Mouse (Mus musculus): ENCODE measurements around the gene Tmem214. TPM values are rescaled to one million over a fixed set of nuclear protein-coding genes. Genes with fewer than 3 reads are reported as not detected.
A peak's percentile ranks its signal among the peaks of the same experiment; 100 is the strongest.

The Tmem214 gene
- polyA plus RNA-seq, 1 experiment from 2014 or later = 63.3 TPM

DNA sequence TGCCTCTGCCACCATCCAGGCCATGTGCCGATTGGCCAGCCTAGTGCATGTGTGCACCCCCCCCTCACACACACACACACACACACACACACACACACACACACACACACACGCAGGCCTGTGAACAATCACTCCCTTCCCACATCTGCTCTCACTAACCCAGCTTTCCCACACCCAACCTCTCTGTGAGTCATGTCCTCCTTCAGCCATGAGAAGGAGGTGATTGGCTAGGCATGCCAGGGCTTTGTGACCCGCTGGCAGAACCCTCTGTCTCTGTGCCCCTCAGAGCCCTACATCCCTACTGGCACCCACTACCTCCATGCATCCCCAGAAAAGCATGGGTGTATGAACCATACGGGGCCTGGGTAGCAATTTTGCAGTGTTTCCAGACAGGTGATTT, 14.3 kb upstream of the Tmem214 start:
- H3K27me3 ChIP-seq (ENCODE audit: low read depth, poor library complexity, severe bottlenecking) = no peaks in the 10 kb centered on the region
- peaks cover 9% of the 10 kb centered on the region for H3K4me1 ChIP-seq
- no peaks in the 10 kb centered on the region for H3K36me3 ChIP-seq
- peak overlapping the region; percentile 57; the same call in 1 of the 2 replicates for H3K27ac ChIP-seq (replicated peaks)
- 96% methylated on average over 4 of the region's 4 CpGs for WGBS
- H3K4me3 ChIP-seq = no peak overlapping the region
- DNase-seq (ENCODE audit: low spot score) = no peak
- no peaks in the 10 kb centered on the region for H3K9me3 ChIP-seq (replicated peaks)

DNA sequence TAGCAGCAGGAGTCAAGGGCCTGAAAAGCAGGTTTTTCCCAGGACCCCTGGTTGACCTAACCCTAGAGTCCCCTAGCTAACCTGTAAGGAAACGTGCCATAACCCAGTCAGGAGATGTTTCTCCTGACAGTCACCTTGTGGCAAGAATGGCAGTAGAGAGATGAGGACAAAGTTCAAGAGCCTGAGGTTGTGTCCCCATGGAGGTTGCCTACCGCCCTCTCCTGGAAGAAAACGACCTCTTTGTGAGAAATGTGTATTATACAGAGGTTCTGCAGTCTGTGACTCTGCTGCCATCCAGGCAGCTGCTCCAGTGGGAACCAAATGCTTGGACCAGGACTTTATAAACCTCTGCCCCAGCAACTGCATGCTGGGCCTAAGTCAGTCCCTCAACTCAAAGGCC, 12.1 kb upstream of the Tmem214 start:
- DNase-seq (ENCODE audit: low spot score) = no peak
- WGBS = 64% methylated on average over 3 of the region's 3 CpGs
- Histone ChIP-seq H3K36me3 (no peaks in the 10 kb centered on the region), H3K27ac (replicated peaks) (no peak overlapping the region), H3K4me1 (peaks cover 2% of the 10 kb centered on the region), H3K27me3 (ENCODE audit: low read depth, poor library complexity, severe bottlenecking) (no peaks in the 10 kb centered on the region), H3K4me3 (no peak overlapping the region), H3K9me3 (replicated peaks) (0 out of 2 replicates have a peak, but pooled peaks cover 6% of the 10 kb centered on the region)

DNA sequence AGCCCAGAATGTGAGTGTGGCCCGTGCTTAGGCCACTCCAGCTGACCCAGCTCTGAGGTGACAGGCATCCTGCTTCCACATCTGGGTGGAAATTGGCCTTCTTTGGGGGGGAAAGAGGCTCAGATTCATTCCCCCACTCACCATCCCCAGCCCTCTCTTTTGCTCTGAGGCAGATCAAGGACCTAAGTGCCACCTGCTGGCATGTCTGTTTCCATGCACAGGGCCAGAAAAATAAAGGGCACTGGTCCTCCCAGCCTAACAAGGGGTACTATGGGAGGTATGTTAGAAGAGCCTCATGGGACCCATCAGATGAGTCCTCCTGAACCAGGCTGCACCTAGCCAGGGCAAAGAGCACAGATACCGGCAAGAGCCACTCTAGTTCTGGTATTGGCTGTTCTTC, 11.7 kb upstream of the Tmem214 start:
- Histone ChIP-seq H3K4me3 (no peak overlapping the region), H3K4me1 (no peaks in the 10 kb centered on the region), H3K27me3 (ENCODE audit: low read depth, poor library complexity, severe bottlenecking) (no peaks in the 10 kb centered on the region), H3K27ac (replicated peaks) (no peak overlapping the region), H3K9me3 (replicated peaks) (0 out of 2 replicates have a peak, but pooled peaks cover 6% of the 10 kb centered on the region), H3K36me3 (no peaks in the 10 kb centered on the region)
- no peak for DNase-seq (ENCODE audit: low spot score)
- 84% methylated on average over 2 of the region's 2 CpGs for WGBS

DNA sequence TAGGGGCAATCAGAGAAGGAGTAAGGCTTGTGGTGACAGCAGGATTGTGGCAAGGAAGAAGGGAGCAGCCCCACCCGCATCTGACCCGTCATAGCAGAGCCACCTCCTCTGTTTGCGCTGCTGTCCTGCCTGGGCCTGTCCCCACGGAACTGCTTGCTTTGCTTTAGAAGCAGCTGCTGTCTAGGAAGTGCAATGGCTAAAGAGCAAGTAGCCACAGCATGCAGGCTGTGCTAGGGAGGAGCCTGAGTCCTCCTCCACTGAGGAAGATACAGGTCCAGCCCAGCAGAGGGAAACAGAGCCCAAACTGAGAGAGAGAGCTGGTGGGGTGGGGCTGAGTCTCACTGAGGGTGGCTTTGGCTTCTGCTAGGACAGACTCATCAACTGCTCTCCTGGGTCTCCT, 4.0 kb upstream of the Tmem214 start:
- no peak for DNase-seq (ENCODE audit: low spot score)
- Histone ChIP-seq H3K9me3 (replicated peaks) (0 out of 2 replicates have a peak, but pooled peaks cover 6% of the 10 kb centered on the region), H3K4me1 (0 out of 2 replicates have a peak, but pooled peaks cover under 1% of the 10 kb centered on the region), H3K27me3 (ENCODE audit: low read depth, poor library complexity, severe bottlenecking) (no peaks in the 10 kb centered on the region), H3K36me3 (peaks cover 51% of the 10 kb centered on the region), H3K27ac (replicated peaks) (0 out of 2 replicates have a peak overlapping the region, but pooled peaks have one; percentile 33), H3K4me3 (no peak overlapping the region)
- WGBS = 44% methylated on average over 4 of the region's 4 CpGs

DNA sequence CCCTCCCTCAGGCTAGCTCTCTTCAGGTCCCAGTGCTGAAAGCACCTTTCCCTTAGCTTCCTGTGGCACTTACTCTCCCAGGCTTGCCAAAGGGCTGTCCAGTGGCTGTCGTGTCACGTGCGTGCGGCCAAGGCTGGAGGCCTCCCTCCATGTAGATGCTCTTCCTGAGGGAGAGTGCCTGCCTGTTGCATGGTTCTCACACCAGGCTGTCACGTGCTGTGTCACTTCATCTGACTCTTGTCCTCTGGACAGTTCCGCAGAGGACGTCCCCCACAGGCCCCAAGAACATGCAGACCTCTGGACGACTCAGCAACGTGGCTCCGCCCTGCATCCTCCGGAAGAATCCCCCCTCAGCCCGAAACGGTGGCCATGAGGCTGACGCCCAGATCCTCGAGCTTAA, 3.5 kb upstream of the Tmem214 start:
- Histone ChIP-seq H3K36me3 (peaks cover 51% of the 10 kb centered on the region), H3K4me1 (peaks cover 6% of the 10 kb centered on the region; the same call in 1 of the 2 replicates), H3K27me3 (ENCODE audit: low read depth, poor library complexity, severe bottlenecking) (no peaks in the 10 kb centered on the region), H3K4me3 (no peak overlapping the region), H3K27ac (replicated peaks) (no peak overlapping the region), H3K9me3 (replicated peaks) (0 out of 2 replicates have a peak, but pooled peaks cover 6% of the 10 kb centered on the region)
- DNase-seq (ENCODE audit: low spot score) = no peak
- WGBS = 47% methylated on average over 15 of the region's 15 CpGs

DNA sequence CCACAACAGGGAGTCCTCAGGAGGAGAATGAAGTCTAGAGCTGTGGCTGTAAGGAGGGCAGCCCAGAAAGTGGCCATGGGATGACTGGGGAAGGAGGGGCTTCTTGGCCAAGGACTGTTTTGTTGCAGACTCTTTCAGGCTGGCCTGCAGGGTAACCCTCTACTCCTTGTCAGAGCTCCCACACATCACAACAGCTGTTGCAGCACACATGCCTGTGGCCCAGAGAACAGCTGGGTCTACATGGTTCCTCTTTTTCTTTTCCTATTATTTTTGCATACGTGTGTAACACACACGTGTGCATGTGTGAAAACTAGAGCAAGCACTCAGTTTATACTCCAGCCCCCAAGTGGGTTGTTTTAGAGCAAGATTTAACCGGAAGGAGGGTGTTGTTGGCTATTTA, 941 bp upstream of the Tmem214 start:
- H3K27ac ChIP-seq (replicated peaks) = no peak overlapping the region
- peaks cover 21% of the 10 kb centered on the region for H3K4me1 ChIP-seq
- 90% methylated on average over 3 of the region's 3 CpGs for WGBS
- peaks cover 63% of the 10 kb centered on the region for H3K36me3 ChIP-seq
- H3K27me3 ChIP-seq (ENCODE audit: low read depth, poor library complexity, severe bottlenecking) = no peaks in the 10 kb centered on the region
- no peaks in the 10 kb centered on the region for H3K9me3 ChIP-seq (replicated peaks)
- H3K4me3 ChIP-seq = no peak overlapping the region
- no peak for DNase-seq (ENCODE audit: low spot score)

DNA sequence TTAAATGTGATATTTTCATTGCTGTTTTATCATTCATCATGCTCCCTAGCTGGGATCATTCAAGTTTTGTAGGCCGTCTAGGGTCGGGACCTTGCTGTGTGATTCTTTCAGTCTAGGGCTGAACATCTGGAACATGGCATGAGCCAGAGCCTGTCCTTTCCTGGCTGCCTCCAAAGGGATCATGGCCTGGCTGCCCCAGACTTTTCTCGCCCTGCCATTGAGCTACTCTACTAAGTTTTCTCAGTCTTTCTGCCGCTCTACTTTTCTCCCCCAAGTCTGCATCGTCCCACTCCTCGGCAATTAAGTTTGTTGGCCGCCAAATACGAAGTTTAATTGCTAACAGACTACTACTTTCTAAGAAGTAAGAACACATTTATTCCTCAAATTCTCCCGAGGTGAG, 1.2 kb downstream of the Tmem214 start:
- Histone ChIP-seq H3K4me3 (peak overlapping the region; percentile 86), H3K36me3 (peaks cover 69% of the 10 kb centered on the region), H3K4me1 (peaks cover 21% of the 10 kb centered on the region), H3K9me3 (replicated peaks) (no peaks in the 10 kb centered on the region), H3K27ac (replicated peaks) (peak overlapping the region; percentile 90), H3K27me3 (ENCODE audit: low read depth, poor library complexity, severe bottlenecking) (no peaks in the 10 kb centered on the region)
- 24% methylated on average over 9 of the region's 9 CpGs for WGBS
- DNase-seq (ENCODE audit: low spot score) = peak; percentile 45

DNA sequence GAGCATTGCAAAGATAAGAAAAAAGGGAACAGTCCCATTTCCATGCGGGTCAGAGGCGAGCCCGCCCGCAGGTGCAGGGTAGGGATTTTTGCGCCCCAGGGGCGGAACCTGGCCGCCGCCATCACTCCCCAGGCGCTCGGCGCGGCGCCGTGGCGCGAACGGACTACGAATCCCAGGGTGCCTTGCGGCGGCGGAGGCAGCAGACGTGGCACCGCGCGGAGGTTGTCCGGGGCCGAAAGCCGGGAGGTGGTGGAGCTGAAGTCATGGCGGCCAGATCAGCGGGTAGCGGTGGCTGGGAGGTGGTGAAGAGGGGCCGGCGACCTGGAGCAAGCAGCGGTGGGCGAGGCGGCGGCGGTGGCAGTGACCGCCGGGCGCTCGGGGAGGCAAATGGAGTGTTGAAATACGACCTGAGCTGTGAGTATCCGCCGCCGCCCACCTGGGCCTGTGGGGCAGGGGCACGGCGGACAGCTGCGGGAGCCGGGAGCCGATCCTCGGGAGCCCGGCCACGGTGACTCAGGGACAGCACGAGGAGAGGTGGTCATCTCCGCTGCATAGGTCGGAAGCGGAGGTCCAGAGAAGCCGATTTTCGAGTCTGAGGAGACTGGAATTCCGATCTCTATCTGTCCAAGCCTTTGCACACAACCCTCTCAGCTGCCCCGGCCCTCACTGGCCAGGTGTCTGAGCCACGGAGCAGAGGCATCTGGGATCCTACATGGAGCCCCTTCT, 1.8 kb downstream of the Tmem214 start:
- Histone ChIP-seq H3K9me3 (replicated peaks) (no peaks in the 10 kb centered on the region), H3K4me3 (peak overlapping the region; percentile 86), H3K27ac (replicated peaks) (peak overlapping the region; percentile 90), H3K27me3 (ENCODE audit: low read depth, poor library complexity, severe bottlenecking) (no peaks in the 10 kb centered on the region), H3K4me1 (peaks cover 21% of the 10 kb centered on the region), H3K36me3 (peaks cover 69% of the 10 kb centered on the region)
- DNase-seq (ENCODE audit: low spot score) = peak; percentile 89
- WGBS = under 1% methylated on average over 63 of the region's 63 CpGs

DNA sequence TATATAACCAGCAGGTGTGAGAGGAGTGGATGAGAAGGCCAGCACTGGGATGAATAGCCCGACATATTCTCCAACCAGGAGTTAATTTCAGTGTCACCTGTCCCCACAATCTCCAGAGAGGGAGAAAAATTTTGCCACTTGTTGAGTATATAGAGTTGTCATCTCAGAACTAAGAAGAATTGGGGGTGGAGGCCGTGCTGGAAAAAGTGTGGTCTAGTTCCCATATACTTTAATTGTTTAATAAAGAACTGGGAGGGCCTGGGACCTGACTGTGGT, 2.3 kb downstream of the Tmem214 start:
- peaks cover 69% of the 10 kb centered on the region for H3K36me3 ChIP-seq
- H3K4me1 ChIP-seq = peaks cover 21% of the 10 kb centered on the region
- H3K9me3 ChIP-seq (replicated peaks) = no peaks in the 10 kb centered on the region
- no peaks in the 10 kb centered on the region for H3K27me3 ChIP-seq (ENCODE audit: low read depth, poor library complexity, severe bottlenecking)
- H3K4me3 ChIP-seq = peak overlapping the region; percentile 86
- WGBS = 34% methylated on average over 2 of the region's 2 CpGs
- no peak for DNase-seq (ENCODE audit: low spot score)
- peak overlapping the region; percentile 90 for H3K27ac ChIP-seq (replicated peaks)

DNA sequence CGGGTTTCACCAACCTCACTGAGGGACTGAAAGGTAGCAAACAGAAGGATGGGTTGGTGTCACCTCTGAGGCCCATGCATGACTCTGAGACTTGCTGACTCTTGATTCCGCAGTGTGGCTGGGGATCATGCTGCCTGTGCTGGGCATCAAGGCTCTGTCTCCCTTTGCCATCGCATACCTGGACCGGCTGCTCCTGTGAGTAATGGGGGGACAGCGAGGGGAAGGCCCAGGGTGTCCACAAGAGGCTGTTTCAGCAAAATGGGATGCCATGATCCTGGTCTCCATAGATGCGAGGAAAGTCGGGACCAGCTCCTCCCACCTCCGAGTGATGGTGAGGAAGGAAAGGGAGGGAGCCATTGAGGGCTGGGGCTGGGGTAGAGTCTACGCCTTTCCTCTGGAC, 4.8 kb downstream of the Tmem214 start:
- no peak overlapping the region for H3K4me3 ChIP-seq
- no peak overlapping the region for H3K27ac ChIP-seq (replicated peaks)
- 94% methylated on average over 9 of the region's 9 CpGs for WGBS
- peaks cover 77% of the 10 kb centered on the region for H3K36me3 ChIP-seq
- H3K27me3 ChIP-seq (ENCODE audit: low read depth, poor library complexity, severe bottlenecking) = no peaks in the 10 kb centered on the region
- no peaks in the 10 kb centered on the region for H3K9me3 ChIP-seq (replicated peaks)
- DNase-seq (ENCODE audit: low spot score) = no peak
- peaks cover 21% of the 10 kb centered on the region for H3K4me1 ChIP-seq

DNA sequence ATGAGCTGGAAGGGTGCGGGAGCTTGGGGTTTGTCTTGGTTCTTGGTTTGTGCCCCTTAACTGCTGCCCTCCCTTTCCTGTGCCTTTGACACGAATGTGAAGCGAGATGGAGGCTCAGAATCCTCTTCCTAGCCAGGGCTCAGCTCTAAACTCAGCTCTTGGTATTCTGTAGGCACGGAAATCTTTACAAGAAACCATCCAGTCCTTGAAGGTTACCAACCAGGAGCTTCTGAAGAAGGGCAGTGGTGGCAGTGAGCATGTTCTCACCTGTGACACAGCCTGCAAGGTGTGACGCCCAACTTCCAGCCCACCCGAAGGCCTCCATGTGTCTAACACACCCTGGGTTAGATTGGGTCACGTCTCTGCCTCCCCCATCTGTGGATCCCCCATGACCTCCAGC, 6.6 kb downstream of the Tmem214 start:
- H3K4me1 ChIP-seq = peaks cover 17% of the 10 kb centered on the region
- WGBS = 93% methylated on average over 7 of the region's 7 CpGs
- H3K36me3 ChIP-seq = peaks cover 79% of the 10 kb centered on the region
- no peak for DNase-seq (ENCODE audit: low spot score)
- no peaks in the 10 kb centered on the region for H3K27me3 ChIP-seq (ENCODE audit: low read depth, poor library complexity, severe bottlenecking)
- H3K4me3 ChIP-seq = no peak overlapping the region
- no peaks in the 10 kb centered on the region for H3K9me3 ChIP-seq (replicated peaks)
- H3K27ac ChIP-seq (replicated peaks) = no peak overlapping the region

DNA sequence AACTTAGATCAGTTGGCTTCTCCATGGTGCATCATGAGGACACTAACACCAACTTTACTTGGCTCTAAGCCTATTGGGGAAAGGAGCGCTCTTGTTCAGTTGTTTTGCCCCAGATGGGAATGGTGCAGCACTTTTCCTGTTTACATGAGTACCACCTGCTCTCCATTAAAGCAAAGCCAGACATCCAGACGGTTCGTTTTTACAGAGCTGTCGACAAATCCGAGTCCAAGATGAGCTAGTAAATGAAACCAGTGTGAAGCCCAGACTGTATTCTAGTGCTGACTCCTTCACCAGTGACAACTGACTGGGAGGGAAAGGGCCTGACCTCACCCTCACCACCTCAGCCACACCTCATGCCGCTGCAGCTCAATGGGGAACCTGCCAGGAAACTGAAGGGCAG, 10.8 kb downstream of the Tmem214 start:
- DNase-seq (ENCODE audit: low spot score) = no peak
- Histone ChIP-seq H3K4me1 (0 out of 2 replicates have a peak, but pooled peaks cover 2% of the 10 kb centered on the region), H3K27me3 (ENCODE audit: low read depth, poor library complexity, severe bottlenecking) (no peaks in the 10 kb centered on the region), H3K4me3 (no peak overlapping the region), H3K9me3 (replicated peaks) (no peaks in the 10 kb centered on the region), H3K36me3 (peaks cover 46% of the 10 kb centered on the region), H3K27ac (replicated peaks) (no peak overlapping the region)
- 68% methylated on average over 6 of the region's 6 CpGs for WGBS

DNA sequence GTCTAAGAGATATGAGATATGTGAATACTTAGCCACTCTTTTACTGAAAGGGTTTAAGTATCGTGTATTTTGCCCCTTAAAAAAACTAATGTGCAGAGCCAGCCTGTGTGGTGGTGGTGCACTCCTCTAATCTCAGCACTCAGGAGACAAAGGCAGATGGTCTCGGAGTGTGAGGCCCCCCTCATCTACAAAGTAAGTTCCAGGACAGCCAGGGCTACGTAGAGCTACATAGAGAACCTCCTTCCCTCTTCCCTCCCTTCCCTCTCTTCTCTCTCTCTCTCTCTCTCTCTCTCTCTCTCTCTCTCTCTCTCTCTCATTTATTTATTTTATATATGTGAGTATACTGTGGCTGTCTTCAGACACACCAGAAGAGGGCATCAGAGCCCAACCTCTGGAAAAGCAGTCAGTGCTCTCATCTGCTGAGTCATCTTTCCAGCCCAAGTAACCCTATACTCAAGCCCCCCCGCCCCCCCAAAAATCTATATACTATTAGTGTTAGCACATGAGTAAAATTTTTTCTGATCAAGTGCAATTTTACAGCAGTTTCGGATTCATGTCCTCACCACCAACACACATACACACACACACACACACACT, 11.6 kb downstream of the Tmem214 start:
- Histone ChIP-seq H3K4me3 (no peak overlapping the region), H3K27ac (replicated peaks) (no peak overlapping the region), H3K4me1 (0 out of 2 replicates have a peak, but pooled peaks cover 2% of the 10 kb centered on the region), H3K9me3 (replicated peaks) (no peaks in the 10 kb centered on the region), H3K36me3 (peaks cover 37% of the 10 kb centered on the region), H3K27me3 (ENCODE audit: low read depth, poor library complexity, severe bottlenecking) (no peaks in the 10 kb centered on the region)
- WGBS = 77% methylated on average over 5 of the region's 5 CpGs
- DNase-seq (ENCODE audit: low spot score) = no peak
